Mouse (Mus musculus) spleen, postnatal 10 days (tissue): Measurements from ENCODE around the gene Cd69.

Experiments
- DNase-seq, 2 experiments: peaks; one replicate each; pipeline ENCODE4 v3.0.0; 2021 to 2022; ENCODE audit warnings: low spot score in 2 of 2

The Cd69 gene

DNA sequence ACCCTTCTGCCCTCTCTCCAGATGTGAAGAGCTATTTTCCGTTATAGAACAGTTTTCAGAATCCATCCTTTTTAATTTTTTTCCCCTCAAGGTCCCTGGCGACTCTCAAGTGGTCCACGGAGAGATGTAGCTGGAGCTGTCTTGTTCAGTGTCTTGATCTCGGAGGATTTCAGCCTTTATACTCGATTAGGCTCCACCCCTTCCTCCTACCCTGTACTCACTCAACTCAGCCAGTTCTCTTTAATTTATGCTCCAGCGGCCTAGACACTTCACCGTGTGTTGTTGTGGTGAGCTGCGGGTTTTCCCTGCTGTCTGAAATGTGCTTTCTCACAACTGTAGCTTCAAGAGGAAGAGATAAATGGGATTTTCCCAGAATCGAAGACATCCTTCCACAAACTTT is at the start of gene Cd69:
Gene Cd69 (minus strand): TSS at position 217 of the 400 bp plus-strand sequence.
- DNase-seq: peak; percentile 18 to 59

DNA sequence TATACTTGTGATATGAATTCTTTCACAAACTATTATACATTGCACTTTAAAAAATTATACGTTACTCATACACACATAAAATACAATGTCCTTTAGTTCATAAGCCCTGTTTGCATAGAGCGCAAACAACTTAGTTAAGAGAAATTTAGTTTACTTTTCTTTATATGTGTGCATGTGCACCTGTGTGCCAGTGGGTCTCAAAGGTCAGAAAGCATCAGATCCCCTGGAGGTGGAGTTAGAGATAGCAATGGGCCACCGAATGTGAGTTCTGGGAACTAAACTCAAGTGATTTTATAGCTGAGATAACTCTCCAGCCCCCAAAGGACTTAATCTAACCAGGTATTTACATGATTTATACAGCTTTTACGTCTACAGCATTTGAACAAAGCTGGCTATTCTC is 44.1 kb upstream of the Cd69 start:
- DNase-seq: no peak

DNA sequence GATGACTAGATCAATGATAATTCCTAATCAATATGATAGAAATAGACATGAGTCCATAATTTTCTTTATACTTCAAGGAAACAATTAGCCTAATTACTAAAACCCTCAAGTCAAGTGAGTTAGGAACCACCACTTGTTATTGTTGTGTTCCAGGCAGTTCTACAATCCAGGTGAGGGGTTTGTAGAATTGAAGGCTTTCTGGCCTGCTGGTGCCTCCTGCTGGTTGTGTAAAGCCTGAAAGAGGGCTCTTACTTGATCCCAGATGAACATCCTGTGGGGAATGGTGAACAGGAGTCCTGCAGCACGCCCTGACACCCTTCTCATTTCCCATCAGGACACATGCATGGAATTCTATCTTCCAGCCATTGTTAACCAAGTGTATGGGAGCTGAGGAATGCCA is 43.2 kb upstream of the Cd69 start:
- DNase-seq: peak in 1 of 2 experiments; percentile 26

DNA sequence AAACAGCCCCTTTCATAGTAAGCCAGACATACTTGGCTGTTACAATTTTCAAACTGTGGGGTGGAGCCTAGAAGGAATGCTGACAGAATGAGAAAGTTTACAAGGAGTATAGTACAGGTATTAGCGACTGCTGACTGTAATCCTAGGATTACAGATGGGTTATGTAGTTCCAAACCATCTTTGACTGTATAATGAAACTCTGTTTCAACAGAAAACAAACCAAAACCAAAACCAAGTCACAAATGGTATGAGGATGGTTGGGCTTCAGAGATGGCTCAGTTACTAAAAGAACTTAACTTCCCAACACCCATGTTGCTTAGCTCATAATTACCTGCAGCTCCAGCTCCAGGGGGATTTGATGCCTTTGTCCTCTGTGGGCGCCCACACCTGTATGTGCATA is 41.2 kb upstream of the Cd69 start:
- no peak for DNase-seq

DNA sequence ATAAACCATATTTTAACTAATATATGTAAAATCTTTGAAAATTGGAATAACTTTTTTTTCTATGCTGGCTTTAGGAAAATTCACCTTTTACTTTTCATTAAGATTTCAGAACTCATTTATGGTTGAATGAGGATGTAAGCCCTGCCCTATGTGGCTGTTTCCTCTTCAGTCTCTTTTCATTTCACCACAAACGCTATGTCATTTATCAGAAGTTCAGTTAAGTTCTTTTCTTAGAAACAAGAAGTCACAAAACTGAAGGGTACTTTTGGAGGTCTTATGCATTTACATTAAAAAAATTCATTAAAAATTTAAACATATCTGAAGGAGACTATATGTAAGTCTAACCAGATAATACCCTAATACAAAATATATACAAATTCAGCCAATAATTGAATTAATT is 40.5 kb upstream of the Cd69 start:
- DNase-seq: no peak

DNA sequence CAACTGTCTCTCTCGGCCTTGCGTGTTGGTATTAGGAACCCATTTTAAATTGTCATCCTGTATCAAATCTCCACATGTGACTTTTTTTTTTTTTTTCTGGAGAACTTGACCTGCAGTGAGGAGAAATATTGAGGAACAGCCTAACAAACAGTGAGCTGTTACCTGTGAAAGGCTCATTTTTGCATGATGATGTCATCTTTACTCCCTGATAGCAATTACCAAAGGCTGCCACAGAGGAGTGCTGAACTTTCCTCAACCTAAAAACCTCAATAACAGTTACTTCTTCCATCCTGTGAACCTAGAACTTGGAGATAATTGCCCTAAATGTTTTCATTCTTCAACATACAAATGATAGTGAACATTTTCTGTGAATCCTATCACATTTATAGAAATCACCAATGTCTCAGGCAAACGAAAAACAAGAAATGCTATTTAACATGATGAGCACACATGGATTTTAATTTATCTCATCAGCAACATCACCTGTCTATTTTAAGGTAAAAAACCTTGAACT is 39.5 kb upstream of the Cd69 start:
- DNase-seq: no peak

DNA sequence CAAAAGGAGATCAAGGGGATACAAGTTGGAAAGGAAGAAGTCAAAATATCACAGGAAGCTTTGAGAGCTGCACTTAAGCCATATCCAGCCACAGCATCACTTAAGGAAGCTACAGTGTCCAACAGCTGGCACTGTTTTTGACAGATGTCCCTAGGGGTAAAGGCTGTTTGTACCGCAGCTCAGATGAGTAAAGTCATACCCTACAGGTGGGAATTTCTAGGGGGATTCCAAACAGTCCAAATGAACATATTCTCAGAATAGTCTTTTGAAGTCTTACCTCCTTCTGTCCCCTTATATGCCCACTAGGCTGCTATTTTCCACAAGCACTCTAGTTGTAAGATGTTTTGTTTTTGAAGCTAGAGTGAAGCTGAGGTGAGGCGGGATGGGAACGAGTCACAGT is 37.3 kb upstream of the Cd69 start:
- no peak for DNase-seq

DNA sequence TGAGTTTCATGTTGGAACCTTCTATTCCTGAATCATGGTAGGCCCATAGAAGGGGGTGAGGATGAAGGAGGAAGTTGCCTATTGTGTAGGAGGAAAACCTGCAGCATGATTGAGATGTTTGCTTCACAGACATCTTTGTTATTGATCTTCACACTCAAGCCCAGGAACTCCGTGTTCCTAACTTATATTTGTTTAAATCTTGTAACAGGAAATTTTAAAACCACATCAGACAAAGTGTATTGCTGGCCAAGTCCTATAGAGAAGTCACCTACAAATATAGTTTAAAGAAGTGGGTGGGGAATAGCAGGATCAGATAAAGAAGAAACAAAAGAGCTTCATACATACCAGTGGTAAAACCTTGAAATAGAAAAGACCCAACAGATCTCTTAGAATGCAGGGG is 28.9 kb upstream of the Cd69 start:
- DNase-seq: no peak

DNA sequence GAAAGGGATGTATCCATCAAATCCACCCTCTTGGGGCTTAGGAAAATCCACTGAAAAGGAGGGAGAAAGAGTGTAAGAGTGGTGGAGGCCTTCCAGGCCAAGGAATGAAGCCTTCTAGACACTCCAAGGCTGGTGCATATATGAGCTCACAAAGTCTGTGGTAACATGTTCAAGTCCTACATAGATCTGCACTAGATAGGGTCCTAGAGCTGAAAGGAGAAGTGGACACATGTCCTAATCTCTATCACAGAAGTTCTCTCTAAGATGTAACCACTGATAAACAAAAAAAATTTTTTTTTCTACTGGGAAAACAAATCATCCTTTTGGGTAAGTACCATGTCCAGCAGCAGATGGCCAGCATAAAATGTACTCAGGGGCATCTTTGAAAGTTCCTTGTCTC is 13.5 kb upstream of the Cd69 start:
- no peak for DNase-seq

DNA sequence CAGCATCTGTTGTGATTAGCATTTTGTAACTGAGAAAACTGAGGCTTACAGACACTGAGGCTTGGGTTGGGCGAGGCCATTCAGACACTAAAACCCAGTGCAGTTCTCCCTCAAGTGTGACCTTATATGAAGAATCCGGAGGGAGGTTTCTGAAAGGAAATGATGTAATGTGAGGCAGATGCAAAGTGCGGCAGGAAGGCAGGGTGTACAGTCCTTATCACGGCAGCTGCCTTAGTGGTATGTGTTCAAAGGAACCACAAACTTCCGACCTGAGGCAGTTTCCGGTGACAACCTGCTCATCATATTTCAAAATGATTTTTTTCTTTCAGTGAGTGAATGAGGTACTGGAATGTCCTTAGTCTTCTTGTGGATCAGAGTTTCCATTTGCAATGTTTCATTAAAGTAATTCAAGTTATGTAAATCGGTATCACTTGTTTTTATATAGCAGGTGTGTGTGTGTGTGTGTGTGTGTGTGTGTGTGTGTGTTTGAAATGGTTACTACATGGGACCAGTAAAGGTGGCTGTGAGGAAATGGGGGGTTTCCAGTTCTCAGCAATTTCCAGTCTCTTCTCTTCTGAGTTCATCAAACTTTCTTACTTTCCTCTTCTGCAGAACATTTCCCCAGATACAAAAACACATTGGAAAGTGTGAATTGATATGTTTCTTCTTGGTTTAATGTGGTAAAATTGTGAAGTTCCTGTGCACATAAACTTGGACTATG is 9.3 kb upstream of the Cd69 start:
- peak in 1 of 2 experiments; percentile 63 for DNase-seq

DNA sequence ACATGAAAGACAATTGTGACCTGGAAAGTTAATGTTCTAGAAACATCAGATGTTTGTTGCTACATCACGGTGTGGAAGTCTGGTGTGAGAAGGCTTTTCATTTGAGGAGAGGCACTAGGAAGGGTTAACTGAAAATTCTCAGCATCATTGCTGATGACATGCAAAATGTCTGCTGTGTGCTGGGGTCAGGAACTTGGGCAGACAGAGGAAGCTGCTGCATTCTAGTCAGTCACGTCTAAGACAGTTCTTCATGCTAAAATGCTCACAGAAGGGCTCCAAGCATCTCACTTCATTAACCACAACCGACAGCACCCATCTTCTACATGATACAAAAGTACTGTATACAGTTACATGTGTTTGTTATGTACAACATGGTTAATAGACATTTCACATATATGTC is 8.0 kb upstream of the Cd69 start:
- no peak for DNase-seq

DNA sequence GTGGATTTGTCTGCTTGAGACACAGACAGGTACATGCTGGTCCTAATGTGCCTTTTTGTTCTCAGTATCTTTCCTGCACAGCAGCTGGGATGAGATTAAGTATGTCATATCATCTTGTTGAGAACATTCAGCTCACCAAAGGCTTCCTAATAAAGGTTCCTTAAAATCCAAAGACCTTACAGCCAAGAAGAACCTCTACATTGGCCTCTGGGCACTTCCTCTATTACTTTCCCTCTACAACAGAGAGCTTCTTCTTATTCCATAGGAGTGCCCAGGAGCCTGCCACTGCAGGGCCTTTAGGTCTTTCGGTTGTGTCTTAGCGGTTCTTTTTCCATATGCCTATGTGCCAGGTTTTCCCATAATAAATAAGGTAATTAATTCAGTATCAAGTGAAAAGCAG is 1.2 kb upstream of the Cd69 start:
- DNase-seq: no peak

DNA sequence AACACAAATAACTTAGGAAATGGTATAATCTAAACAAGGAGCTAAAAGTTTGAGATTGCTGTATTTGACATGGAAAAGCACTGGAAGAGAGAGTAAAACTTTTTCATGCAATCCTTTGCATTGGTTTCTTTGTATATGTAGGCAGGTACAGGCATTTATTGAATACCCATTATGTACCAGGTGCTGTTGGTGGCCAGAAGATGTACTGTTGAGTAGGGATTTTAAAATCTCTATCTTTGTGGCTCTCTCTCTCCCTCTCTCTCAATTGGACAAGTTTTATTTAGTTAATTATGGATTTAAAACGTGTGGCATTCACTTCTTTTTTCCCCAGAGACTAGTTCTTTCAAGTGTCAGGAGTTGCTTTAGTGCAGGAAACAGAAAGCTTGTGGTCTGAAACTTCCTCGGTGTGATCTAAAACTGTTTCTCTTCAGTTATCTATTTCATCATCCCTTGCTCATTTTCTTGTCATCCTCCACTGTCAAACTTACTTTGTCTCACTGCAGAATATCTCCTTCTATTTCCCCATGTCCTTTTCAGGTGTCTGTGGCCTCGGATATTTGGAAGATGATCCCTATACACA is 478 bp upstream of the Cd69 start:
- no peak for DNase-seq

DNA sequence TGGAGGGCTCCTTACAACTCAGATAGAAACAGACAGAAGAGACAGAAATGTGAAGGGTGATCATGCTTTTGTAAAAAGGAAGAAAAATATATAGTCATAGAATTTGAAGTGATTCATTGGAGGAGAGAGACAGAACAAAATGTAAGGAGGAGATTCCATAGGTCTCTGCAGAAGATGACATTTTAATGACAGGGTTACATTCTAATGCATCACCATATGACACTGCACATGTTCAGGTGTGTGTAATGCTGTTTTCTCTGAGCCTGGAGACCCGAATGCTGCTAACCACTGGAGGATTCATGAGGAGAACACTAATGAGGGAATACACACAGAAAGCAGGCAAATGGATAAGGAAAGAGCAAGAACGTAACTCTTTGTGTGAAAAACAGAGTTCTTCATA is 760 bp downstream of the Cd69 start:
- no peak for DNase-seq

DNA sequence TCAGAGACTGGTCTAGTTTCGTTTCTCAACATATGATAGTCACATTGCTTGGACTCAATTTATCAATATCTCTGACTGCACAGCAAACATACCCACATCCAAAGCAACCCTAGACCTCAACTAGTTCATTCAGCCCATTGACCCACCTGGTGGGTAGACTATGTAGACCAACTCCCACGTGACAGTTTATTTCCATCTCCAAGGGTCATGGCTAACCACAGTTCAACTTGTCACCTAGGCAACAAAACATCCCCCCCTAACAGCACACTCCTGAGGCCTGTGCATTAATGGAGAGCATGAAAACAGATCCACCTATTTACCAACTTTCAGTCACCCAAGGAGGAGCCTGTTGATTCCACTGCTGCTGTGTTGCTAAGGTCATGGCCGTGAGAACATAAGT is 1.6 kb downstream of the Cd69 start:
- DNase-seq: peak in 1 of 2 experiments; percentile 14

DNA sequence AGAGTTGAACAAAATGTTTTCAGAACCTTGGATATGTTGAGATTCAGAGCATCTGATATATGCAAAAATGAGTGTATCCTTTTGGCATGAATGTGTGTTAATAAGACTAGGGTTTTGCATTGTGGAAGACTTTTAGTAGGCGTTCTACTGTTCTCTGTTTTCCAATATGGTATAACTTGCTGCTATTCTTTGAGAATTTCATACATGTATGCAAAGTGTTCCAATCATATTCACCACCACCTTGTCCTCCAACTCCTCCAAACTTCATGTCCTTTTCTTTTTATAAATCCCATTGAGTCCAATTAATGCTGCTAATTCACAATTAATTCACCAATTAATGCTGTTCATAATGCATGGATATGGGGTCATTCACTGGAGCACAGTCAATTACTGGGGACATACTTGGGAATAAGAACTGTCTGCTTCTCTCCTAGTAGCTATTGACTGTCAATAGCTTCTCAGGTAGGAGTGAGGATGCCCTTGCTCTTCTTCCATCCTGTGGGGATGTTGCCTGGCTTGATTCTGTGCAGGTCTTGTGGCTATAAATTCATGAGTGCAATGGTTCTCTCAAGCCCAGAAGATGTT is 8.7 kb downstream of the Cd69 start:
- no peak for DNase-seq

DNA sequence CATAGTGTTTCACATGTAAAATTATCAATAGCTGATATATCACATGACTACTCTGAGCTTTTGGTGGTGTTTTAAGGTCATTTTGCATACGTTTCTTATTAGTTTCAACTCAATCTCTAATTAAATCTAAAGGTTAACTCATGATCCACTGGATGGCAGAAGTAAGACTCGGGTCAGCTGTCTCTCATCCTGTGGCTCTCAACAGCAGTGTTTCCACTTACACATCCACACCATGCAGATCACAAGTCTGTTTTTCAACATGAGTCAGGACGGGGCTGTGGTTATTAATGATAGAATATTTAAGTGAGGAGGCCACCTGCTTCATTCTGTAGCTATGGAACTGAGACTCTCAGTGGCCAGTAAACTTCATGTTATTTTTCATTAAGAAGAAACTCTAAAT is 9.4 kb downstream of the Cd69 start:
- DNase-seq: no peak

DNA sequence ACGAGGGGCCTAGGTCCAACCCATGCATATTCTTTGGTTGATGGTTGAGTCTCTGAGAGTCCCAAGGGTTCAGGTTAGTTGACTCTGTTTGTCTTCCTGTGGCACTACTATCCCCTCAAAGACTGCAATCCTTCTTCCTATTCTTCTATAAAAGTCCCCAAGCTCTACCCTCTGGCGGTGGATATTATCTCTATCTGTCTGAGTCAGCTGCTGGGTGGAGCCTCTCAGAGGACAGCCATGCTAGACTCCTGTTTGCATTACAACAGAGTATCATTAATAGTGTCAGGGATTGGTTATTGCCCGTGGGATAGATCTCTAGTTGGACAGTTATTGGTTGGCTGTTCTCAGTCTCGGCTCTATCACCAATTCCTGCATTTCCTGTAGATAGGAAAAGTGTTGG is 14.3 kb downstream of the Cd69 start:
- no peak for DNase-seq

DNA sequence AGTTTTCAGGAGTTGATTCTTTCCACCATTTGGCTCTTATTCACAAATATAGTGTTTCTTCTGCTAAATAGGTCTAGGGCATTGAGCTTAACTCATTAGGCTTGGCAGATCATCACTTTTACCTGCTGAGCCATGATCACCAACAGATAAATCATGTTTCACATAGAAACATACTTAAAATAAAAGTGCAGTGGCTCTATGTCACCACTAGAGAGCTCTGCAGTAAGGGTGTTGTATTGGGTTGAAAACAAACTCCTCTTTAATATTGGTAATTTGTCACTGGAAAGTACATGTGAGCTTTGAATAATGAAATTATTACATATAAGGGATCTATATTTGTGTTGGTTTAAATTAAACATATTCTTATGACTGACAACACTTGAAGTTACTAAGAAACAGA is 15.2 kb downstream of the Cd69 start:
- DNase-seq: no peak

DNA sequence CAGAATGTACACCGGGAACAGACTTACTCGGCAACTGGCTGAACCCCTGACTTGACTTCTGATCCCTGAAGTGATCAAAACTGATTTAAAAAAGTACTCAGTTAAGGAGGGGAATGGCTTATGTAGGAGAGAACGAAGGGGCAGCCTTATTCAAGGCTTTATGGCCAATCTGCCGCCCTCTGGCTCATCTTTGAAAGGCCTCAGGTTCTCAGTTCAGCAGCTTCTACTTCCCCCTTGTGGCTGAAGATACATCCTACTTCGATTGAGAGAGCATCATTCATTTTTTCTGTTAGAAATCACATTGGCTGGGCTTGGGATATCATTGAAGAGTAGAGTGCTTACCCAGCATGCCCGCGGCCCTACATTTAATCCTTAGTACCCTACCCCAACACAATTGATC is 19.2 kb downstream of the Cd69 start:
- peak in 1 of 2 experiments; percentile 35 for DNase-seq

DNA sequence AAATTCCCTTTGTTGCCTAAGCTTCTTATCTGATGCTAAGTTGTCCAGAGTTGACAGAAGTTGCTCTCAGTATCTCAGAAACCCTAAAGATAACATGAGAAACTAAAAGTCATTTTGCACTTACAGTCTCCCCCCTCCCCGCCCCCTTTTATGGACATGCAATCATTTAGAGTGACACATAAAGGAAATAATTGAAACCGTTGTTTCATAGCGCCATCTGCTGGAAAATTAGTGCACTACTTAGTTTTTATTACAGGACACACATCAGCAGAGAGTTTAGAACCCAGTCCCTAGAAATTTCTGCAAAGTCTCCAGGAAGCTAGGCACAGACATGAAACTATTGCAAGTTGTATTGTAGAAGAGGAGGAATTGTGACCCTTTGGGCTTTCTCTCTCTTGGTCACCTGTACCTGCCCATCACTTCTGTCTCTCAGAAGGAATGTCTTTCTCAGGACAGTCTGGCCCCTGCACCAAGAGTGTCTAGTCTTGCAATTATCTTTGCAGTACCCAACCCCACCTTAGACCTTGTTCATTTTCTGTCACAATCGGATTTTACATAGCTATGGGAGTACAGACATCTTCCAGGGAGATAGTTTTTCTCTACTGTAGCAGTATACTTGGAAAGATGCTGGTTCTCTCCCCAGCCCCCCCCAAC is 20.2 kb downstream of the Cd69 start:
- peak in 1 of 2 experiments; percentile 18 for DNase-seq

DNA sequence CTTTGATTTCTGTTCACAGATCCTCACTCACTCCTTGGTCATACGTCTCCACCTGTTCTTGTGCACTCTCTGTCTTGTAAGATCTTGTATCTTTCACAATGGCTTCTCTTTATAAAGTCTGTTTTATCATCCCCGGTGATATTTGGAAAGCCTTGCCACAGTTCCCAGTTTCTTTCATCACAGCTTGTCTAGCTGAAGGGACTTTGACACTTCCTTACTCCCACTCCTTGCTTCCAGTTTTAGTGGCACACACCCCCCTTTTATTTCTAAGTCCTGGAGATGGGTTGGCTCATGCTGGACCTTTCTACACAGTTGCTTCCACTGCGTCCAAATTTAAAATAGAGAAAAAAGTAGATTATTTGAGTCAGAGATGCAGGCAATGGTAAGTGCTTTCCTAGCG is 20.9 kb downstream of the Cd69 start:
- no peak for DNase-seq

DNA sequence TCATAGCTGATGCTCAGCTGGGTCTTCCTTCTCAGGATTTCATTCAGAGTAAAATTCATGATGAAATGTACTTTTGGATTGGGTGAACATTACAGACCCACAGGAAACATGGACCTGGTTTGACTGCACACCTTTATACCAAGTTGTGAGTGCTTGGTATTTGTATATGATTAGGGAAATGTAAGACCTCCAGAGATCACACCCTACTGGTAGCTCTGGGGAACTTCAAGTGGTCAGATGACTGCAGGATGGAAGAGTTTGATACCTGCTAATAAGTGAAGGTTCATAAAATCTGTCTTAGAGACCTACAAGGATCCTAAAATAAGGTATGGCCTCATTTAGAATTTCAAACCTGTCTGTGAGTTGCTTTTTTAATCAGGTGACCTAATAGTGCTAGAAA is 27.0 kb downstream of the Cd69 start:
- peak in 1 of 2 experiments; percentile 39 for DNase-seq
